Mouse (Mus musculus) midbrain, embryonic 13.5 days (tissue): ENCODE results near the gene Nfkbib. TPM values are rescaled to one million over a fixed set of nuclear protein-coding genes. Genes with fewer than 3 reads are reported as not detected.

Experiments
- ATAC-seq: fragments of 200-750 bp; cut with Nextera tagmentation; 2 replicates; pipeline ENCODE4 v1.8.0; 2017; ENCODE audit warnings: mild to moderate bottlenecking, moderate TSS enrichment, moderate library complexity
- H3K27ac ChIP-seq: fragments of 300-500 bp; sonication (generic); 2 replicates; pipeline ENCODE4 v1.5.1; 2015; ENCODE audit warnings: inconsistent platforms, mild to moderate bottlenecking, moderate library complexity
- H3K27me3 ChIP-seq: fragments of 300-500 bp; sonication (generic); 2 replicates; pipeline ENCODE4 v1.6.1; 2015; ENCODE audit warnings: mild to moderate bottlenecking, inconsistent platforms
- H3K36me3 ChIP-seq: fragments of 300-500 bp; sonication (generic); 2 replicates; pipeline ENCODE4 v1.6.1; 2015; ENCODE audit warnings: mild to moderate bottlenecking, inconsistent platforms
- H3K4me1 ChIP-seq: fragments of 300-500 bp; sonication (generic); replicated peaks from 2 replicates; pipeline ENCODE4 v1.6.1; 2015; ENCODE audit warnings: inconsistent platforms
- H3K4me2 ChIP-seq: fragments of 300-500 bp; sonication (generic); replicated peaks from 2 replicates; pipeline ENCODE4 v1.6.1; 2015; ENCODE audit warnings: moderate library complexity, mild to moderate bottlenecking, inconsistent platforms
- H3K4me3 ChIP-seq: fragments of 300-500 bp; sonication (generic); replicated peaks from 2 replicates; pipeline ENCODE4 v1.5.1; 2015; ENCODE audit warnings: mild to moderate bottlenecking, inconsistent platforms
- H3K9ac ChIP-seq: fragments of 300-500 bp; sonication (generic); replicated peaks from 2 replicates; pipeline ENCODE4 v1.6.1; 2015; ENCODE audit warnings: mild to moderate bottlenecking, inconsistent platforms
- H3K9me3 ChIP-seq: fragments of 300-500 bp; sonication (generic); 2 replicates; pipeline ENCODE4 v1.6.1; 2016; ENCODE audit warnings: mild to moderate bottlenecking, inconsistent platforms
- WGBS: fragments of 180-500 bp; shearing (Covaris S2); methylation state at CpG from one replicate; pipeline ENCODE4 v1.1.7; 2015; 5-methylcytosine and 5-hydroxymethylcytosine counted together
- polyA plus RNA-seq: library from polyadenylated mRNA; unstranded; fragments of >200 nt; fragmentation: Nextera tagmentation; extraction: Ambion mirVana; gene quantifications from 2 replicates; pipeline ENCODE4 v1.2.1, GENCODE M21; 2015

Gene Nfkbib
- polyA plus RNA-seq, 1 experiment from 2014 or later, result 56.7 TPM

DNA sequence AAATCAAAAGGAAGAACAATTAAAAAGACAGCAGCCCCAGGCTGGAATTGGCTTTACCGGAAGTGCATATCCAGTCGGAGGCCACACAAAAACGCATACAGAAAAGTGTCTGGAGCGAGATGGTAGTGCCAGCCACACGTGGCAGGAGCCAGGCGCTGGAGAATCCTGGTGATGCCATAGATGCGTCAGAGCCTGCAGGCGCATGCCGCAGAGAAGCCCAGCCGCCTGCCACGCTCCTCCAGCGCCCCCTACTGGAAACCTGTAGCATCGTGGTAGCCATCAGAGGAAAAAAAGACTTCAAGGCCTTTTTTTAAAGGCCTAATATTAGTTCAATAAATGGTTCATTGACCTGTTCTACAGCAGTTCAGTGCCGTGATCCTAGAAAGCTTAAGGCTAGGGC, 40.7 kb downstream of the Nfkbib start:
- H3K36me3 ChIP-seq, result no peaks in the 10 kb centered on the region
- H3K4me3 ChIP-seq, result no peak overlapping the region
- peak overlapping the region; percentile 21; the same call in 1 of the 2 replicates for H3K4me2 ChIP-seq
- peak; percentile 81 for ATAC-seq
- 7% methylated on average over 14 of the region's 14 CpGs for WGBS
- peaks cover under 1% of the 10 kb centered on the region for H3K27me3 ChIP-seq
- H3K9ac ChIP-seq, result no peak overlapping the region
- 0 out of 2 replicates have a peak, but pooled peaks cover 4% of the 10 kb centered on the region for H3K4me1 ChIP-seq
- H3K9me3 ChIP-seq, result no peaks in the 10 kb centered on the region
- H3K27ac ChIP-seq, result no peak overlapping the region

DNA sequence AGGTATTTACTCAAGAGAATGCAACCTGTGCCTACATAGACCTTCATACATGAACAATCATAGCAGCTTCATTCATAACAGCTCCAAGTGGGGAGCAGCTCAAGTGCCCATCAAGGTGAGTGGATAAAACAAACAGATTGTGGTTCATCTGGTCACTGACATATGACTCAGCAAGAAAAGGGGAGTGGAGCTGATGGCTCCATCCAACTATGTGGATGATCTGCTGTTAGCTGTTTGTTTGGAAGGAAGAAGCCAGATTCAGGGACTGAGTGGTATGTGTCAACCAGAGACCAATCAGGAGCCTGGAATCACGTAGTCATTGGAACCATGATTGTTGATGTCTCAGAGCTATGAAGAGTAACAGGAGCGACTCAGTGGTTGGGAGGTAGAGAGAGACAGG, 42.7 kb downstream of the Nfkbib start:
- no peaks in the 10 kb centered on the region for H3K36me3 ChIP-seq
- no peak overlapping the region for H3K4me3 ChIP-seq
- H3K27ac ChIP-seq, result no peak overlapping the region
- H3K9me3 ChIP-seq, result no peaks in the 10 kb centered on the region
- H3K4me1 ChIP-seq, result 0 out of 2 replicates have a peak, but pooled peaks cover 4% of the 10 kb centered on the region
- H3K9ac ChIP-seq, result no peak overlapping the region
- WGBS, result 93% methylated on average over 2 of the region's 2 CpGs
- H3K27me3 ChIP-seq, result no peaks in the 10 kb centered on the region
- H3K4me2 ChIP-seq, result no peak overlapping the region
- ATAC-seq, result no peak

DNA sequence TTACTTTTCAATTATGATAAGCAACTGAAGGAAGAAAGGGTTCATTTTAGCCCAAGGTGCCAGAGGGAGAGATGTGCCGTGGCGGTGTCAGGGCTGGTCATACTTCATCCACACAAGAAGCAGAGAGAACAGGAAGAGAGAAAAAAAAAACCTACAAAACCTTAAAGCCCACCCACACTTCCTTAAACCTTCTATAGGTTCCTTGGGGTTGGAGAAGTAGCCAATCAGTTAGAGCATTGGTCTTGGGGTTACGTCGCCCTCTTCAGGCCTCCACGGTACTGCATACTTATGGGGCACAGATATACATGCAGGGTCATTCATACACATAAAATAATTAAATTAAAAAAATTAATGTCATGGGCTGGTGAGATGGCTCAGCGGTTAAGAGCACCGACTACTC, 45.2 kb downstream of the Nfkbib start:
- WGBS, result 94% methylated on average over 7 of the region's 7 CpGs
- no peaks in the 10 kb centered on the region for H3K36me3 ChIP-seq
- no peak overlapping the region for H3K4me2 ChIP-seq
- H3K4me1 ChIP-seq, result 0 out of 2 replicates have a peak, but pooled peaks cover 4% of the 10 kb centered on the region
- H3K27me3 ChIP-seq, result 0 out of 2 replicates have a peak, but pooled peaks cover 4% of the 10 kb centered on the region
- H3K27ac ChIP-seq, result no peak overlapping the region
- ATAC-seq, result no peak
- H3K9ac ChIP-seq, result no peak overlapping the region
- no peaks in the 10 kb centered on the region for H3K9me3 ChIP-seq
- no peak overlapping the region for H3K4me3 ChIP-seq

DNA sequence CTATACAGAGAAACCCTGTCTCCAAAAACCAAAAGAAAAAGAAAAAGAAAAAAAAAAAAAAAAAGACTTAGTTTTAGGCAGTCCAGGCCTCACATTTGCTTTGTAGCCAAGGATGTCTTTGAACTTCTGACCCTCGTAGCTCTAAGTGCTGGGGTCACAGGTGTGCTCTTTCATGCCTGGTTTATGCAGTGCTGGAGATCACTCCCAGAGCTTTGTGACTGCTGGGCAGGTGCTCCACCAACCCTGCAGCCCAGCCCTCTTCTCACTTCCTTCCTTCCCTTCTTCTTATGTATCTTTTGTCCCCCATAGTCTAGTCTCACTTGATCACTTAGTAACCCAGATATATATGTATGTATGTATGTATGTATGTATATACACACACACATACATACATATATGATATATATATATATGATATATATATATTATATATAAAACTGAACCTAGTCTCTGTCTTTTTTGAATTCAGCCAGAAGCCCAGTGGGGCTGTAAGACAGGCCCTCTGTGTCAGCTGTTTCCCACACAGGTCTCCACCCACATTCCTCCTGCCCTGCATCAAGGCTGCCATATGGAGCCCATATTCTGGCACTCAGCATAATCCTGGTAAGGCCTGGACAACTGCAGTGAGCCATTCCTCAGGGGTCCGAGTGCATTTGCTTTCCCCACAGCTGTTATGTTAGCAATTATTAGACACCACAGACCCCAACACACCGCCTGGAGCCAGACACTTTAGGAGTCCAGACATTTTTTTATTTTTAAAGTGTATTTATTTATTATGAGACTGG, 46.4 kb downstream of the Nfkbib start:
- Histone ChIP-seq H3K27me3 (0 out of 2 replicates have a peak, but pooled peaks cover 4% of the 10 kb centered on the region), H3K4me3 (no peak overlapping the region), H3K9ac (no peak overlapping the region), H3K4me1 (peaks cover 10% of the 10 kb centered on the region; the same call in 1 of the 2 replicates), H3K9me3 (no peaks in the 10 kb centered on the region), H3K36me3 (no peaks in the 10 kb centered on the region), H3K27ac (no peak overlapping the region), H3K4me2 (no peak overlapping the region)
- no peak for ATAC-seq
- 81% methylated on average over 3 of the region's 3 CpGs for WGBS

DNA sequence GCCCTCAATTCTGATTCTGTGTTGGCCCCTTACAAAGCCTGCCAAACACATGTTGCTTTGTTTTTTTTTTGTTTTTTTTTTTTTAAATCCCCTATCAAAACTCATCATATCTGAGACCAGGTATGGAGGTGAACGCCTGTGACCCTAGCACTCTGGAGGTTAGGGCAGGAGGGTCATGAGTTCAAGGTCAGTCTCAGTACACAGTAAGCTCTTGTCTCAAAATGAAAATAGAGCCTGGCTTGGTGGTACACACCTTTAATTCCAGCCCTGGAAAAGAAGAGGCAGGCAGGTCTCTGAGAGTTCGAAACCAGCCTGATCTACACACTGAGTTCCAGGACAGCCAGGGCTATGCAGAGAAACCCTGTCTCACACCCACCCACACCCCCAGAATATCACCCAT, 47.7 kb downstream of the Nfkbib start:
- no peak for ATAC-seq
- 90% methylated on average over 2 of the region's 2 CpGs for WGBS
- H3K4me1 ChIP-seq, result peaks cover 10% of the 10 kb centered on the region; the same call in 1 of the 2 replicates
- no peaks in the 10 kb centered on the region for H3K9me3 ChIP-seq
- H3K27me3 ChIP-seq, result 0 out of 2 replicates have a peak, but pooled peaks cover 9% of the 10 kb centered on the region
- H3K27ac ChIP-seq, result no peak overlapping the region
- no peak overlapping the region for H3K4me3 ChIP-seq
- H3K4me2 ChIP-seq, result no peak overlapping the region
- no peaks in the 10 kb centered on the region for H3K36me3 ChIP-seq
- H3K9ac ChIP-seq, result no peak overlapping the region

DNA sequence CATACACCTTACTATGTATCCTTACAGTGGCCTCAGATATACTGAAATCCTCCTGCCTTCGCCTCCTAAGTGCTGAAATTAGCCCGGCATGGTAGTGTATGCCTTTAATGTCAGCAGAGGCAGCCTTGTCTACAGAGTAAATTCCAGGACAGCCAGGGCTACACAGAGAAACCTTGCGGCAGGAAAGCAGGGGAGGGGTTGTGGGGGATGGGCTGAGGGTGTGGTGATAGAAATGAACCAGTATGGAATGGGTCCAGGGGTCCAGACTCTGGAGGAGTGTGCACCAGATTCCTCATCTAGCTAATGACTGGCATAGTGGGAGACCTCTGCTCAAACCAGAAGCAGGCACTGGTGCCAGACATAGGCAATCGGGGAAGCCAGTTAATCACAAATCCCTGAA, 48.2 kb downstream of the Nfkbib start:
- no peaks in the 10 kb centered on the region for H3K9me3 ChIP-seq
- no peak overlapping the region for H3K27ac ChIP-seq
- ATAC-seq, result no peak
- 0 out of 2 replicates have a peak, but pooled peaks cover 9% of the 10 kb centered on the region for H3K27me3 ChIP-seq
- H3K9ac ChIP-seq, result no peak overlapping the region
- no peaks in the 10 kb centered on the region for H3K36me3 ChIP-seq
- 73% methylated on average over 4 of the region's 4 CpGs for WGBS
- no peak overlapping the region for H3K4me3 ChIP-seq
- no peak overlapping the region for H3K4me2 ChIP-seq
- H3K4me1 ChIP-seq, result peaks cover 10% of the 10 kb centered on the region; the same call in 1 of the 2 replicates

DNA sequence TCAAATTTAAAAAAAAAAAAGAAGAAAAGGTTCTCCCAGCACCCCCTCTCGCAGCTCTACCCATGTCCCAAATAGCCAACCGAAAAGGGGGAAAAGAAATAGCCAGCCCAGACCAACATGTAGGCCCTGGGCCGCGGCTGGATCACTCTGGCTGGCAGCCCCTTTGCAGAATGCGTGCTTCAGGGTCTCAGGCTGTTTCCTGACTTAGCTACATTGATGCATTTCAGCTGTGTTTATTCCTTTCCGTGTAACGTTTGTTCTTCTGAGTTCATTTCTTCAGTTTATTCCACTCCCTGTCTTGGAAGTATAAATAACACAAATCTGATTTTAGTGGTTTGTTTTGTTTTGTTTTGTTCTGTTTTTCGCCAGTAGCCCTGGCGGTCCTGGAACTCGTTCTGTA, 49.6 kb downstream of the Nfkbib start:
- Histone ChIP-seq H3K27ac (no peak overlapping the region), H3K36me3 (no peaks in the 10 kb centered on the region), H3K4me1 (peaks cover 10% of the 10 kb centered on the region; the same call in 1 of the 2 replicates), H3K27me3 (0 out of 2 replicates have a peak, but pooled peaks cover 9% of the 10 kb centered on the region), H3K9me3 (no peaks in the 10 kb centered on the region), H3K4me3 (no peak overlapping the region), H3K9ac (no peak overlapping the region), H3K4me2 (no peak overlapping the region)
- 89% methylated on average over 10 of the region's 10 CpGs for WGBS
- no peak for ATAC-seq

DNA sequence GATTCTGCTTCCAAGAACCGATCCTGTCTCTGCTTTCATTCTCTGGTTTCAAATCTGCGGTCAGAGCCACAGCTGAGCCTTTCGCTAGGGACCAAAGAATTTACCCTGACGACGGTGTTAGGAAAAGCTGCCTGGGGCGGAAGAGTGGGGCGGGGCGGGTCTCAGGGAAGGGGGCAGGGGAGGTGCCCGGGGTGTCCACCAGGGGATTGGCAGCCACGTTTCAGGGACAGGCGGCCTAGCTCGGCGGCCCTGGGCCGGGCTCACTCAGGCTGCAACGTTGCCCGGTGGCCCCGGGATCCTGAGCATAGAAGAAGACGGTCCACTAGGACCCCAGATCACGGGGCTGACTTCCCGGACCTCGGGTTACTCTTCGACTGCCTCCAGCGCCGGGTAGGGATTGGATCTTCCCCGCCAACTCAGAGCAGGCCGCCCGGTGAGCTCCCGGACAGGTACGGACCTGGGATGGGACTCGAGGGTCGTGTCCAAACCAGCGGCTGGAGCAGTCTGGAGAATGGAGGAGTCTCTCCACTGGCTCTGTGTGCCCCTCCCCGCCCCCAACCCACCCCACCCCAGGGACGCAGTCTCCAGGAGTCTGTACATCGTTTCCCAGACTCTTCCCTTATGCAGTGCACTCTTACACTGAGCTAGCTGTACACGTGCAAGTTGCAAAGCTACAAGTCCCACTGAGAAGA, 50.6 kb downstream of the Nfkbib start, which contains the start of gene Fbxo17:
Gene Fbxo17, plus strand, starts transcription at position 215 of the 692 bp plus-strand sequence.
- no peak within 1 kb of the TSS for H3K27ac ChIP-seq
- 0 out of 2 replicates have a peak, but pooled peaks cover 9% of the 10 kb centered on the region for H3K27me3 ChIP-seq
- peak within 1 kb of the TSS; percentile 43 for H3K4me3 ChIP-seq
- H3K4me2 ChIP-seq, result peak within 1 kb of the TSS; percentile 67
- no peaks in the 10 kb centered on the region for H3K36me3 ChIP-seq
- ATAC-seq, result peak; percentile 88
- WGBS, result 3% methylated on average over 35 of the region's 36 CpGs
- peak within 1 kb of the TSS; percentile 63 for H3K9ac ChIP-seq
- H3K4me1 ChIP-seq, result peaks cover 10% of the 10 kb centered on the region; the same call in 1 of the 2 replicates
- no peaks in the 10 kb centered on the region for H3K9me3 ChIP-seq

DNA sequence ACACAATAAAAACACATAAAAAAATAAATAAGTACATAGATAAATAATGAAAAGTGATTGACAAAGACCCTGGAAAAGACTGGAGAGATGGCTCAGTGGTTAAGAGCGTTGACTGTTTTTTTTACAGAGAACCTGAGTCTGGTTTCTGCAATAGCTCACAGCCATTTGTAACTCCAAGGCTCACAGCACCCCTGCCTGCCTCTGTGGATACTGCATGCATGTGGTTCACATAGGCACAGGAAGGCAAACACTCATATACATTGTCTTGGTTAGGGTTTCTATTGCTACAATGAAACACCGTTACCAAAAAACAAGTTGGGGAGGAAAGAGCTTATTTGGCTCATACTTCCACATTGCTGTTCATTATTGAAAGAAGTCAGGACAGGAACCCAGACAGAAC, 51.7 kb downstream of the Nfkbib start:
- Histone ChIP-seq H3K36me3 (no peaks in the 10 kb centered on the region), H3K4me1 (peaks cover 10% of the 10 kb centered on the region; the same call in 1 of the 2 replicates), H3K27me3 (0 out of 2 replicates have a peak, but pooled peaks cover 9% of the 10 kb centered on the region), H3K27ac (no peak overlapping the region), H3K4me2 (no peak overlapping the region), H3K4me3 (no peak overlapping the region), H3K9me3 (no peaks in the 10 kb centered on the region), H3K9ac (no peak overlapping the region)
- no peak for ATAC-seq
- 96% methylated on average over 2 of the region's 2 CpGs for WGBS

DNA sequence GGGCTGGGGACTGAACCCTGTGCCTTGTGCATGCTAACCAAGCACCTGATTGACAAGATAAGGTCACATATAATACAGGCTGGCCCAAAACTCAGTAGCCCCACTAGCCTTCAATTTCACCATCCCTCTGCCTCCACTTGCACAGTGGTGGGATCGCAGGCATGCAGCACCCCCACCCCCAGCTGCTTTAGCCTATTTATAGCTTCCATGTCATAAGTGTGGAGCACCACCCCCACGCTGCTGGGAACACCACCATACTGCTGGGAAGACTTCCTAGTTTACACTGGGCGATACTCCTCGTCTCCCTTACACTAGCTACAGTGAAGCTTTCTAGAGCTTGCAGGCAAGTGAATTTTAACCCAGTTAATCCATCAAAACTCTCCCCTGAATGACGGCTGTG, 52.6 kb downstream of the Nfkbib start:
- H3K4me1 ChIP-seq, result peaks cover 10% of the 10 kb centered on the region; the same call in 1 of the 2 replicates
- 0 out of 2 replicates have a peak, but pooled peaks cover 9% of the 10 kb centered on the region for H3K27me3 ChIP-seq
- WGBS, result 85% methylated on average over 5 of the region's 5 CpGs
- H3K27ac ChIP-seq, result no peak overlapping the region
- no peaks in the 10 kb centered on the region for H3K9me3 ChIP-seq
- no peak for ATAC-seq
- H3K36me3 ChIP-seq, result no peaks in the 10 kb centered on the region
- H3K4me3 ChIP-seq, result no peak overlapping the region
- no peak overlapping the region for H3K4me2 ChIP-seq
- H3K9ac ChIP-seq, result no peak overlapping the region

DNA sequence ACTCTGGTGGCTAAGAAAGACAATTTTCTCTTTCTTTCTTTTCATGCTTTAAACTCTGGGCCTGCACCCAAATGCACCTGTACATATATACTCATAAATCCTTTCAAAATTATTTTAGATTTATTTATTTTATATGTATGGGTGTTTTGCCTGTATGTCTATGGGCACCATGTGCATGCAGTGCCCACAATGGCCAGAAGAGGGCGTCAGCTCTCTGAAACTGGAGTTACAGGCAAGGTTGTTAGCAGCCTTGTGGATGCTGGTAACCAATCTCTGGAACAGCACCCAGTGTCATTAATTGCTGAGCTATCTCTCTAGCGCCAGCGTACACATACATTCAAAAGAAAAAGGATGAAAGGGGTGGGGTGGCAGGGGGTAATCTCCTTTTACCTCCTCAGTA, 56.4 kb downstream of the Nfkbib start:
- Histone ChIP-seq H3K4me3 (no peak overlapping the region), H3K27ac (no peak overlapping the region), H3K4me1 (0 out of 2 replicates have a peak, but pooled peaks cover under 1% of the 10 kb centered on the region), H3K9me3 (no peaks in the 10 kb centered on the region), H3K4me2 (no peak overlapping the region), H3K9ac (no peak overlapping the region), H3K36me3 (no peaks in the 10 kb centered on the region), H3K27me3 (0 out of 2 replicates have a peak, but pooled peaks cover 5% of the 10 kb centered on the region)
- ATAC-seq, result no peak
- 69% methylated on average over 3 of the region's 3 CpGs for WGBS

DNA sequence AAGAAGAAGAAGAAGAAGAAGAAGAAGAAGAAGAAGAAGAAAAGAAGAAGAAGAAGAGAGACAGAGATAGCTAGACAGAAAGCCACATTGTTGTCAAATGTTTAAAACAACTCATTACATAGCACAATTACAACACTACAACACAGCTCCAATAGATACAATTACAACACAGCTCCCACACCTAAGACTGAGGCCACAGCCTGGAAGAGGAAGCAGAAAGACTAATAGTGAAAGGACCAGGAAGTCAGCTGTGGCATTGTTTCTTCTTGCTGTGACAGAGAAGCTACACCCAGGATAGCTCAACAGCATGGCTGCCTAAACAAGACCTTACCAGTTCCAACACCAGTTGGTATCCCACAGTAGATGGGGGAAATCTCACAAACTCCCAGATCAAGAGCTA, 57.9 kb downstream of the Nfkbib start:
- ATAC-seq, result no peak
- H3K27ac ChIP-seq, result no peak overlapping the region

More for the DNA sequence above, 57.9 kb downstream of the Nfkbib start:
- Histone ChIP-seq H3K27me3 (no peaks in the 10 kb centered on the region), H3K4me3 (no peak overlapping the region), H3K9me3 (no peaks in the 10 kb centered on the region), H3K4me1 (no peaks in the 10 kb centered on the region), H3K36me3 (no peaks in the 10 kb centered on the region), H3K9ac (no peak overlapping the region), H3K4me2 (no peak overlapping the region)
